Mouse (Mus musculus): Measurements from ENCODE around the gene Gm49630.
"Not testable (repeated sequence)": the region's sequence is repeated elsewhere in the genome, so short reads cannot be mapped to it uniquely, and the experiment has no call there.

The Gm49630 gene

DNA sequence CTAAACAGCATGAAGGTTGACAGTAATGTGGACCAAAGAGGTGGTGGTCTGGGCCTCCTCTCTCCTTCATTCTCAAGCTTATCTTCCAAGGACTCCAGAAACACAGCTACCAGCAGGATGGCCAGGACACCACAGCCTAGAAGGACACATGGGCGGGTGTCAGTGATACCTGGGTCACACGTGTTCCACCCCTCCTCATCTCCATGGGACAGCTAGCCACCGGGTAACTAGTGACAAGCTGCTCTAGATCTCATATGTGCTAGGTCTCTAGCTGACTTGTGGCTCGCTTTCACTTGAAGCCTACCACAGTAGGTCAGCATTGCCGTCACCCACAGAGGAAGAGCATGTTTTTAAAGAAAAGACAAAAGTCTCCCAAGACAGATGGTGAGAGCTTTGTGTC, at the start of gene Gm49630:
TSS of gene Gm49630 (minus strand) at position 101 of the 400 bp plus-strand sequence.
- DNase-seq, result not testable (repeated sequence)

DNA sequence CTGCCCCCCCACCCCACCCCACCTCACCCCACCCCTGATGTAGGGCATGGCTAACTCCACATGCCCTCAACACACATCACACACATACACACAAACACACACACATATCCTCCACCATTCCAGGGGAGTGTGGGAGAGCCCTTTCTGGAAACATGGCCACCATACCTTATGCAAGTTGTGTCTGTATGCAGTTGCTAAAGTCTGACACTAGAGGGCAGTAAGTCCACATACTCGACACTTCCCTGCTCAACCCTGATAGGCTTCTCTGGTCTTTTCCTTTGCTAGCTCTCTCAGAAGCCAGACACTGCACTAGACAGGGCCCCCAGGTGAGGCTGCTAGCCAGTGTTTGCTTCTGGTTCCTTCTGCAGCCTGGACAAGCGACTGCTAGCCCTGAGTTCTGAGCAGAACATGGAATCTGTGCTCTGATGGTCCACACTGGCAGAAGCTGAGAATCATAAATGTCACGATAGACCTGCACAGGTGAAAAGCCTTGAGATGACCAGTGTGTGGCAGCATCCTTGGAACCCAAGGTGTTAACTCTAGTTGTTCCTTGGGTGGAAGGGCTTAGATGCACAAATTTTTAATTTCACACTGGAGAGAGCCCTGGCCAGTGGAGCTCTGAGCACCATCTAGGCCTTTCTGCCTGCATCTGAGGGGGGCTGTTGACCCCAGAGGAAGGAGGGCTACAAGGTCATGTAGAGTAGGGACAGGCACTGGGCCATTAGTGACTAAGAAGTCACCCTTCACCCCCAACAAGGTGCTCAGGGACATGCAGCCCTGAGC, 48.6 kb upstream of the Gm49630 start:
- not testable (repeated sequence) for DNase-seq

DNA sequence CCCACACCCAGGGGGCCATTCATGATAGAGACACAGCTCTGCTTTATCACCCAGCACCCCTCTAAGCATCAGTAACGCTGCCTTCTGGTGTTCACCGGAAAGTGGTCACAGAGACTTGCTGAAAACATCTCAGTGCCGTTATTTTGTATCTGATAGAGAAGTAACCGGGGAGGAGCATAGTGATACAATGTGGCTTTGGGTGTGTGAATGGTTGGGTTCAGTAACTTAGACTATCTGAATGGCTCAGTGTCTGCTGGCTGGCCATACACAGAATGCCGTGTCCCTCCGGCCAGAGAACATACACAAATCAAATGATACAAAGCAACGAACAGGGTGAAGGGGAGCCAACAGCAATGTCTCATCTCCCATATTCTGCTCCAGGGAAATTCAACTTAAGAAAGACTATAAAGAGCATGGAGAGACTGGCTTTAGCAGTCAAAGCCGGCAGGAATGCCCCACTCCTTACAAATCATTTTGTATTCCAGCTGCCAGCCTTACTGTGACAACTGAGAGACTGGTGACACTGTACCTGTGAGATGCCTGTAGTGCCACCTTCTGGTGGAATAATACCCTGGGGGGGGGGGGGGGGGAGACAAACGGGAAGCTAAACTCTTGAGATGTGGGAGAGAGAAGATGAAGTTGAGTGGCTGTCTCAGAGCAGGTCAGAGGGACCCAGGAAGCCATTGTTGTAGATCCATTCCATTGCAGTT, 43.0 kb upstream of the Gm49630 start:
- not testable (repeated sequence) for DNase-seq

DNA sequence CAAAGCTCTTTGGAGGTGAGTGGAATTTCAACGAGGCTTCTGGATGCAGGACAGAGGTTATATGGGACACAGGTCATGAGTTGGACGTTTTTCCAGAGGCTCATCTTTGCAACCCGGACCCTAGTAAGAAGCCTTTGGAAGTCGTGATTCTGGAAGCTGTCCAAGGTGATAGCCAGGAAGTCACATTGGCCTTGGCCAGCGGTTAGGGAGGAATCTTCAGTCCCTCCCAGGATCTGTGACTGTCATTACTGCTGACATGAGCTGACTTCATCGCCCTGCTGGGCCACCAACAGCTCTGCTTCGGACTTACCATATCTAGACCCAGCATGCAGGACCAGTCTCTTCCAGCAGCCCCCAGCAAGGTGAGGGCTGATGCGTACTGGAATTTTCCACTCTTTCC, 41.6 kb upstream of the Gm49630 start:
- DNase-seq, result not testable (repeated sequence)

DNA sequence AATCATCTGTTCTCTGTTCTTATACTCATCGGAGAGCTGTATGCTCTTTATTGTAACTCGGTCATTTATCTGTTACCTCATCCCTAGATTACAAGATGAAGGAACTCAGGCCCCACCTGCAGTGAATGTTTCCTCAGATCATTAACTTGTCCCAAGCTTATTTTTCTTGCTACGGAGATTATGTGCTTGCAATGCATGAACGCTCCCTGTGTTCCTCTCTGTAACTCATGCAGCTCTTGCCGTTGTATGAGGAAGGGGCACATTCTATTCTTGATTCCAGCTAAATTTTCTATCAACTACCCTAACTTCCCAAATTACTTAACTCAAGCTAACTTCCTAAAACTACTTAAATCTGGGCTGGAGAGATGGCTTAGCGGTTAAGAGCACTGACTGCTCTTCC, 28.0 kb upstream of the Gm49630 start:
- not testable (repeated sequence) for DNase-seq

DNA sequence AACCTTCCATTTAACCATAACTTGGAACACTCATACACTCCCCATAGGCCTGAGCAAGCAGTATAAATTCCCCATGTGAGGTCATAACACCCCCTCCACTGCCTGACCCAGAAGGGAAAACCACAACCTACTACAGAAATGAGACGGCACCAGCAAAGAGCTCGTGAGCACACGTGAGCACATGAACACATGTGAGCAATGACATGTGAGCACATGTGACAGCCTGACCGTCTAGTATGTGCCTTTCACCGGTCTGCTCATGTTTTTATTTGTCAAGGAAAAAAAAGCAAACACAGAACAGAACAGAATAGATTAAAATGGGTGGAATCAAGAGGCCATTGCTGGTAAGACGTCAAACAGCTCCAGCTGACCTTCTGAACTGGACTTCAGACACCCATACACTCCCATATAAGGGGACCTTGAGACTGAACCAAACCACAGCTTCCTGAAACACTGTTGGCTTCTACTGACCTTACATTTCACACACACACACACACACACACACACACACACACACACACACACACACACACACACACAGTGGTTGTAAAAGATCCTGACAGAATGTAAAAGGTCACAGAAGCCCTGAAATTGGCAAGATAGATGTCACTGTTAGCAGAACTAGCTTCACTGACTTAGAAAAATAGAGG, 26.5 kb upstream of the Gm49630 start:
- not testable (repeated sequence) for DNase-seq

DNA sequence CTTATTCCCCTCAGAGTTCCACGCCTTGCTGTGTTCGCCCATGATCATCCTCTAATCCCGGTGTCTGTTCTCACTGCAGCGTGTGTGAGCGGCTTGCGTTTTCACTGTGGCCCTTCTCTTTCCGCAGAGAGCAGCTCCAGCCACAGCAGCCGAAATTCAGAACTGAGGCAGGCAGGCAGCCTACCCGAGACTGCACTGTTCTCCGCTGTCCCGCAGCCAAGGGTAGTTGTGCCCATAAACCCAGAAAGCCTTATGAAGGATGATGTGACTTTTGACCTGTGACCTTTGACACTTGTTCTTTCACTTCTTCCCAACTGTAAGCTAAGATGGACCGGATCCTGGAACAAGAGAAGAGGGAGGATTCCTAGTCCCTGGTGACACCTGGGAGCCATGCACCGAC, 25.3 kb upstream of the Gm49630 start:
- not testable (repeated sequence) for DNase-seq

DNA sequence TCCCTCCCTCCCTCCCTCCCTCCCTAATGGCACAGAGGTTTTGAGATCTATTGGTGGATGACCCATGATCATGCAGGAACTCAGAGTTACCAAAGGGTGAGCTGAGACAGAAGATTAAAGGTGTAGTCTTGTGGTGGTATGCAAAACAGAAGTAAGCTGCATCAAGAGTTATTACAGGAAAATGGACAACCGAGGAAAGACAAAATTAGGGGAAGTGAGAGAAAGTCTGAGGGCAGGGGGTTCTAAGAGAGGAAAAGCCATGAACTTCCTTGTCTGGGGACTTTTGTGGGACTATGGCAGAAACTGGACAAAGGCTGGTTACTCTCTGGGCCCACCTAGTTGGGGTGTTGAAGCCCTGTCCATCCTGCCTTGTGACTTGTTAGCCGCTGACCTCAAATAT, 24.5 kb upstream of the Gm49630 start:
- DNase-seq, result not testable (repeated sequence)

DNA sequence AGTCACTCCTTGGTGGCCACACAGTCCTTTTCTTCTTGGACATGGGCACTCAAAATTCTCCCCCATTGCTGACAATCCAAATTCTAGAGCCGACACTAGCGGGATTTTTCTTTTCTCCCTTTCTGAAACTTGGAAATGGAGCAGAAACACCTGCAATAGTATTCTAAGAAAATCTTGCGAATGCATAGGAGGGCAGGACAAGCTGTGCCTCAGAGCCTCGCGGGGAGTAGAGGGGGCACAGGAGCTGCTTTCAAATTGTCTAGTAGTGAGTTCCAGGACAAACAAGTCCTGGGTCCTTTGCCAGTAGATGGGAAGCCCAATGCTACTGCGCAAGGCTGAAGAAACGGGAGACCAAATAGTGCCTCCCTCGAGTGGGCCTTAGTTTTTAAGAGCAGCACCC, 23.9 kb upstream of the Gm49630 start:
- DNase-seq, result not testable (repeated sequence)

DNA sequence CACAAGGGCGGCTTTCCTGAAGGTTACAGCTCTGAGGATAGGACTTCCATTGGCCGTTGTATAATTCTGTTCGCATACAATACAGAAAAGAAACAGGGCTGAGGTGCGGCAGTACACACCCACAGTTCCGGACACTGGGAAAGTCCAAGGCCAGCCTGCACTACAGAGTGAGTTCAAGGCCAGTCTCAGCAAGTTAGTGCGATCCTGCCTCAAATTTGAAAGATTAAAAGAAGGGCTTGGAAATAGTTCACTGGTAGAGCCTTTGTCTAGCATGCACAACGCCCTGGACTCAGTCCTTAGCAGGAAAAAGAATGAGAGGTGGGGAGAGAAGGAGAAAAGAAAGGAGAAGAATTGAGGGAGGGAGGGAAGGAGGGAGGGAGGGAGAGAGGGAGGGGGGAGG, 23.3 kb upstream of the Gm49630 start:
- DNase-seq, result not testable (repeated sequence)

DNA sequence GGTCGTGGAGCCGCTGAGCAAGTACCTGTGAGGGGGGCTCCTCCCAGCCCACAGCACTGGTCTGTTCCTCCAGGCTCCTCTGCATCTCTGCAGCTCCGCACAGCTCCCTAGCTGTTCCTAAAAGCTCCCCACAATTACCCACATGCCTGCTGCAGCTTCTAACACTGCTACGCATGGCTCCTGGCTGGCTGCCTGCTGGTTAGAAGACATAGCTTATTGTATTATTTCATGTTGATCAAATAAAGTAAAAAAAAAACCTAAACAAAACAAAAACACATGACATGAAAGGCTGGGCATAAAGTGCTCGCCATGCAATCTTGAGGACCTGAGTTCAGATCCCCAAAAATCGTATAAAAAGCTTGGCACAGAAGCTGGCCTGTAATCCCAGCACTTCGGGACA, 18.1 kb upstream of the Gm49630 start:
- DNase-seq, result not testable (repeated sequence)

DNA sequence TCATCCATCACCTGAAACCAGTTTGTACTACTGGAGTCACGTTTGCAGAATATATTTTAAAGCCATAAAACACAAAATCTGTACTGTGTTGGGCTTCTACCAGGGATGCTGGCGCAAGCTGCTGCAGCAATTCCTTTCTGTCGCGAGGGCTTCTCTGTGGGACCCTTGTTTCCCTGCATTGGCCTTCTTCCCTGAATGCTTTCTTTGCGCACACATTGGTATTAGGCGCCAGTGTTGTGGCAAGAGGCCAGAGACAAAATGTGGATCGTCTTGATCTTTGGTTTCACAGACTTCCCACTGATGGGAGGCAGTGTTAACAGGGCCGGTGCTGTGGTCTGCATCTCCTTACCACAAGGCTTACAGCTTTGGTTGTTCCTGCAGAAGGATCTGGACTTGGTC, 17.2 kb upstream of the Gm49630 start:
- DNase-seq, result not testable (repeated sequence)

DNA sequence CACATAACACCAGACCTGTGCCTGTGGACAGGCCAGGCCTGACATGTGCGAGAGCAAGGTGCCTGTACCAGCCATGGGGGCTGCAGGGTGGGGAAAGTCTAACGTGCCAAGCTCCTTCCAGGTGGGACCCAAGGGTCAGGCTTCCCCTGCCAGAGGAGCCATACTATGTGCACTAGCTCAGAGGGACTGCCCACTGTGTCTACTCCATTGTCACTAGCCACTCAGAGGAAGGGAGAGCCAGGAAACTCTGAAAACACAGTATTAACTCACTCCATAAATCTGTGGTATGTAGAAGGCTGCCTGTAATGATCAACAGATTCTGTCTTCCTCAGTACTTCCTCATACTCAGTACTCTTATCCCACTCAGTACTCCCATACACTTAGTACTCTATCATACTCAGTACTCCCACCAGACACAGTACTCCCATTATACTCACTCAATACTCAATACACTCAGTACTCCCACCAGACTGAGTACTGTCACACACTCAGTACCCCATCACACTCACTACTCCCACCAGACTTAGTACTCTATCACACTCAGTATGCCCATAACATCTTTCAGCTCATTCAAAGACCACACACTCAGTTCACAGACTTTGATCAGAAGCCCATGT, 16.7 kb upstream of the Gm49630 start:
- DNase-seq, result not testable (repeated sequence)

DNA sequence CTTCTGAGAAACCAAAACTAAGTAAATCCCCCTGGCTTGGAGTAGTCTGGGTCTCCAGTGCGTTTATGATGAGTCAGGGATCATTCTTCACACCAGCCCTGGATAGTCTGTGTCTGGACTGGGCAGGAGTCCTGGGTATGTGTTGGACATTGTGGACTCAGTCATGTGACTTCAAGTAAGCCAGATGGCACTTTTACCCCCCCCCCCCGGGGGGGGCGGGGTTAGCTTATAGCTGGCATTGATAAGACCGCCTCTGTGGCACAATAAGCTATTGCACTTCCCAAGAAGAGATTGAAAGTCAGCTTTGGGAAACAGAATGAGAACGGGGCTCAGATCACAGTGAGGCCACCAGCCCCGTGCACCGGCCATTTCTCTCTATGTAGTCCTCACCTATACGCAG, 14.2 kb upstream of the Gm49630 start:
- DNase-seq, result not testable (repeated sequence)

DNA sequence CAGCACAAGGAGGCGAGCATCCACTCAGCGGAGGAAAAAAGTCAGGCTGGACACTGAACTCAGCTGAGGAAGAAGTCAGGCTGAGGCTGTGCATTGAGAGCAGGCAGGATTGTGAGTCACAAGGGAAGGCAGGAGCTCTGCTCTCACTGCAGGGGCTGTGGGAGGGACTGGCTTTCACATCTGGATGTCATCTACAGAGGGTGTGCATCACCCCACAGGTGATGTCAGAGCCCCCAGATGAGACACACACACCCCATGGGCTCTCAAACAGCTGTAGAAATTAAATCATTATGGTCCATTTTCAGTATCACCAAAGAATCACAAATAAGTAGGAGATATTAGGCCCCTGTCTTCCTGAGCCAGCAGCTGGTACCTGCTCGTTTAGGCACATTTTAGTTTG, 13.6 kb upstream of the Gm49630 start, which contains the start of gene Unc93a2:
TSS of gene Unc93a2 (minus strand) at position 101 of the 400 bp plus-strand sequence.
- not testable (repeated sequence) for DNase-seq

DNA sequence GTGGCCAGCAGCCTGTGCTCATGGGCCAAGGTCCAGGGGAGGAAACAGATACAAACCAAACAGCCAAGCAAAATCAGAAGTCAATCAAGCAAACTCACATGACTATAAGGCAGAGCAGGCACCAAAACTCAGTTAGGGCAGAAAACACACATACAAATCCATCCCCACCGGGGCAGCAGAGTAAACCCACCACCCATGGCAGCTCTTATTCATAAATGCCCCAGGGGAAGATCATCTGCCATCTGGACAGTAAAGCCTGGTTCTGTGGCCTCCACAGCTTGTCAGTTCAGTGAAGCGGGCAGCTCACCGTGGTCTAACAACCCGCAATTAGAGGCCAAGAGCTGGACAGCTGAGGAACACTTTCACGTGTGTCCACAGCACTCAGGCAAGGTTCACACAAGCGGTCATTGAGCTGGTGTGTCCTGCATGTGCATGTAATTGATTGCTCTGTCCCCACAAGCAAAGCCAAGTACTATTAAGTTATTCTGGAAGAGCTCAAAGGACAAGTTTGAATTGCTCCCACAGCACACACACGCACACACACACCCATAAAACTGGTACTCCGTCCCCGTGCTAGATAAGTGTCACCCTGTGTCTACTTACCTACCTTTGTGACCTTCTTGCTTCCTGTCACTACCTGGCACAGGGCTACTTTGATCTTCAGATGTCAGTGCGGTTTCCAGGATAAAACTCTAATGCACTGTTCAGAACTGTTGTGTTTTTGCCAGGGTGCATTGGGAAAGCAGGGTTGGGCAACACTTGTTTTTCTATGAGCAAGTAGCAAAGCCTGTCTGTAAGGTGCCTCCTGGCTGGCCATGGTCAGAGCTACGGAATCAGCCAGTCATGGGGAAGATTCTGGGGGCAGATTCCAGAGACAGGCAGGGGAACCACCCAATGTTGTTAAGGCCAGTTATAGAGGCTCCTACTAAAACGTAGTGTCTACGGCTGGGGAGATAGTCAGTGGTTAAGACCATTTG, 11.7 kb upstream of the Gm49630 start:
- not testable (repeated sequence) for DNase-seq

DNA sequence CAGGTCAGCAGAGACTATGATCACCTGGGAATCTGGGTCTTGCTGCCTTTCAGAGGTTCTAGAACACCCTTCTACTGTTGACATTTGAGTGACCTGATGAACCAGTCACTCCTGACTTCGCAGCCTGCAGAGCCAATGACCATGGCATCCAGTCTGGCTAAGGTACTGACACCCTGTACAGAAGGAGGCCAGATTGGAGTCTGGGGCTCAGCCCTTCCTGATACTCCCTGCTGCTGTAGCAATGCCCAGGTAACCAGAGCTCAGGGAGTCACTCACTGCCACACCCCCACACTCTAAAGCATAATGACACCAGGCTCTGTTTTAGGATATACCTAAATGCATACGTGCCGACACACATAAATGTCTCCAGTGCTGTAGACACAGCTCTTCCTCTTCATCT, 10.9 kb upstream of the Gm49630 start:
- not testable (repeated sequence) for DNase-seq

DNA sequence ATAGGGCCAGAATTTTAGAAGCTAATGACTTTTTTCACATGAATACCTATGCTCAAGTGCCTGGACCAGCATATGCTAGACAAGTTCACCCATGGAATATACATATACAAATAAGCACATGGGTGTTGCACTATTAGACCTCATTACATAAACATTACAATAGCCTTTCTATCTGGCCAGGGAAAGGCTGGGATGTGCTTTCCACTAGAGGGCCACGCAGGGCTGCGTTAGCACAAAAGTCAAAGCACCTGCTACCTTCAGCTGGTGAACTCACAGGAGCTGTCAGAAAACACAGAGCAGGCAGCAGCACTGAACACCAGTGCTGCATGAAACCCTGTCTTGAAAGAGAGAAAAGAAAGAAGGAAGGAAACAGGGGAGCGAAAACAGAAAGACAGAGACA, 6.1 kb upstream of the Gm49630 start:
- DNase-seq, result not testable (repeated sequence)

DNA sequence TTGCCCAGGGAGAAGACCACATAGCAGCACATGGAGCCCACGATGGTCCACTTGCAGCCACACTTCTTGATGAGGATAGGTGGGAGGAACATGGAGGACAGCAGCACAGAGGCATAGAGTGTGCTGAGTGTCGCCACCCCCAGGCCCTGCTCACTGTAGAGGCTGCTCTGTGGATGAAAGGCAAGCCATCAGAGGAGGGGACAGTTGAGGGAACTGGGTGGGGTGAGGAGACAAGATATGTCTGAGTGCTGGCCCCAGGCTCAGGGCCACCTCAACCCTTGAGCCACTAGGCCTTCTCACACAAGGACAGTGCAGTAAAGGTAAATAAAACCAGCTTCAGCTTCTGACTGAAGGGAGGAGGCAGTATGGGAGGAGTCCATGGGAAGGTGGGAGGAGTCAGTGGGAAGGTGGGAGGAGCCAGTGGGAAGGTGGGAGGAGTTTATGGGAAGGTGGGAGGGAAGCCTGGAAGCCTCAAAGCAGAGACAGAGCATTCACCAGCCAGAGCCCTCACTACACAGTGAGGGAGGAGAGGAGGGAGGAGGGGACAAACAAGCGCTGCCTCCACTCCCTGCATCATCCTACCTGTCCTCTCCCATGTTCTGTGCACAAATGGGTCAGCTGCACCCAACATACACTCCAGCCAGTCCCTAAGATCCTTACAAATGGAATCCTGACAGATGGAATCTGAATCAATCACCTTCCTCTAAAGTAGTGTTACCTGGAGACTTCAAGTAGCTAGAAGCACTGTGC, 5.3 kb upstream of the Gm49630 start:
- not testable (repeated sequence) for DNase-seq

DNA sequence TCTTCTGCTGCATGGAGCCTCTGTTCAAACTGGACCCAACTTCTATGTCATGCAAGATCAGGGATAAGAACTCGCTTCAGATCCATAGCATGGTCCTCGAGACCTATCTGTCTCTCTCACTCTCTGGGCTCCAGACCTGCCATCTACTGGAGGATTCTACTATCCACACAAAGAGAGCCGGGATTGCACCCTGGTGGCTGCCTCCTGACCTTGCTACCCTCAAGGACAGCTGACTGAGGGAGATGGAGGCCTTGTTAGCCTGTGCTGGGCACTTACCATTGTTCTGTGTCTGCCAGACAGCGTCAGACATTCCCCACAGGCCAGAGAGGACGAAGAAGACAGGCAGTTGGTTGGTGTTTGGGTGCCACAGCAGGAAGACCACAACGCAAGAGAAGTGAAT, 2.4 kb downstream of the Gm49630 start:
- not testable (repeated sequence) for DNase-seq
